16 mouse cellular contexts compared by ENCODE assay signal in the genomic region with DNA sequence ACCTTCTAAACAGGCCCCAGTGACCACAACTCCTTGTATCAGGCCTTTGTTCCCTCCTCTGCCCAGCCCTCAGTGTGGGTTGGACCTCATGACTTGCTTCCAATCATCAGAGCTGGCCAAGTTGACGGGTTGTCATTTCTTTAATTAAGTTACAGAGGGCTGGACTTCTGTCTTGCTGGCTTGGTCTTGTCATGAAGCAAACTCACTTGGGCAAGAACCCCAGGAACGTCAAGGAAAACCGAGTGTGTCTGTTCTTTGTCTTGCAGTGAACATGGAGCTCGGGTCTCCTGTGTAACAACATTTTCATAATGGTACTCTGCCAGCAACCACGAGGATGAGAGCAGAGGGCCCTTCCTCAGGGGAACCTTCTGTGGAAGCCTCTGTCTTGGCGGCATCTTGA.
A peak's percentile ranks its signal among the peaks of the same experiment; 100 is the strongest.
DNase-seq lines count a peak whose midpoint lies in the region; ATAC-seq and TF ChIP-seq lines count a peak whose summit lies in the region.
"Had no signal": no experiment of that assay in that cellular context is flagged by ENCODE, and none has a peak within 500 bp of the region (broad histone marks: within the 10 kb centered on the region; RNA-seq: fewer than 3 reads in every experiment).

No protein-coding gene starts in this region.

- no peaks in the 10 kb centered on the region for H3K27me3 ChIP-seq in limb, embryonic 14.5 days (ENCODE audit: control insufficient read depth, insufficient read depth, low read length)
- H3K27me3 ChIP-seq: liver, embryonic 15.5 days had no signal

- no peak overlapping the region for H3K4me3 ChIP-seq in limb, embryonic 14.5 days (replicated peaks; ENCODE audit: low read length)
- H3K4me3 ChIP-seq: liver, embryonic 15.5 days; myocyte had no signal

- WGBS in limb, embryonic 14.5 days, result 69% methylated on average over 6 of the region's 6 CpGs

- TF ChIP-seq POLR2A in limb, embryonic 14.5 days (IDR thresholded peaks at IDR 0.05; ENCODE audit: borderline replicate concordance, extremely low read depth, insufficient read depth, insufficient read length), result no peak

- H3K27ac ChIP-seq in limb, embryonic 14.5 days (replicated peaks; ENCODE audit: low read depth, low read length), result peak overlapping the region; percentile 49; the same call in 1 of the 2 replicates
- H3K27ac ChIP-seq: liver, embryonic 15.5 days had no signal

- peak; percentile 36 for DNase-seq in embryo, embryonic 10.5 days (ENCODE audit: low spot score)
- no peak for DNase-seq in embryo, embryonic 11 days
- peak; percentile 46 for DNase-seq in 3T3-L1 (ENCODE audit: low read depth, low spot score)
- peak; percentile 23 to 37 for DNase-seq in heart, adult 9 months (ENCODE audit: low spot score in 2 of 2)
- DNase-seq in limb, embryonic 14.5 days (ENCODE audit: low spot score), result no peak
- no peak for DNase-seq in spleen, postnatal 4 days (ENCODE audit: low spot score in 2 of 2)
- no peak for DNase-seq in urinary bladder, postnatal 14 days (ENCODE audit: low spot score)
- DNase-seq: adrenal gland, postnatal 25 days; cerebellum, adult 8-10 months; kidney, postnatal 10 days; thymus, postnatal 14 days had no signal

- H3K4me1 ChIP-seq in limb, embryonic 14.5 days (ENCODE audit: control insufficient read depth, insufficient read depth, low read length), result peaks cover 18% of the 10 kb centered on the region
- H3K4me1 ChIP-seq: liver, embryonic 15.5 days had no signal

- H3K9ac ChIP-seq in limb, embryonic 14.5 days (ENCODE audit: low read depth, low read length, severe bottlenecking), result no peak overlapping the region
- H3K9ac ChIP-seq: liver, embryonic 15.5 days had no signal

- no peak overlapping the region for H3K4me2 ChIP-seq in limb, embryonic 14.5 days (replicated peaks; ENCODE audit: low read depth, low read length, severe bottlenecking)
- H3K4me2 ChIP-seq: liver, embryonic 15.5 days; midbrain, embryonic 11.5 days had no signal

- no peaks in the 10 kb centered on the region for H3K36me3 ChIP-seq in limb, embryonic 14.5 days (ENCODE audit: control insufficient read depth, insufficient read depth, low read length)
- H3K36me3 ChIP-seq: liver, embryonic 15.5 days had no signal

- ATAC-seq in limb, embryonic 14.5 days (ENCODE audit: low FRiP score, low read depth), result 0 out of 2 replicates have a peak, but pooled peaks have one; percentile 6
- ATAC-seq in monocyte, adult 5-6 weeks (replicated peaks; ENCODE audit: insufficient number of reproducible peaks, low FRiP score, low TSS enrichment, poor library complexity, severe bottlenecking), result no peak
- ATAC-seq: activated CD4-positive, CD25-positive, alpha-beta regulatory T cell, adult 4 months had no signal

- no peaks in the 10 kb centered on the region for H3K9me3 ChIP-seq in limb, embryonic 14.5 days (ENCODE audit: control insufficient read depth, low read length)
- H3K9me3 ChIP-seq: liver, embryonic 15.5 days had no signal

Comparison
In these comparisons a context has a peak if more than half of its experiments do, and no peak if none do; other contexts are left out.
1. DNase-seq: peak in embryo, embryonic 10.5 days (single experiment), 3T3-L1 (single experiment) and heart, adult 9 months (2 of 2); none in embryo, embryonic 11 days (single experiment), limb, embryonic 14.5 days (single experiment), spleen, postnatal 4 days (0 of 2) and urinary bladder, postnatal 14 days (single experiment).